7 mouse cellular contexts compared by ENCODE assay signal in the genomic region with DNA sequence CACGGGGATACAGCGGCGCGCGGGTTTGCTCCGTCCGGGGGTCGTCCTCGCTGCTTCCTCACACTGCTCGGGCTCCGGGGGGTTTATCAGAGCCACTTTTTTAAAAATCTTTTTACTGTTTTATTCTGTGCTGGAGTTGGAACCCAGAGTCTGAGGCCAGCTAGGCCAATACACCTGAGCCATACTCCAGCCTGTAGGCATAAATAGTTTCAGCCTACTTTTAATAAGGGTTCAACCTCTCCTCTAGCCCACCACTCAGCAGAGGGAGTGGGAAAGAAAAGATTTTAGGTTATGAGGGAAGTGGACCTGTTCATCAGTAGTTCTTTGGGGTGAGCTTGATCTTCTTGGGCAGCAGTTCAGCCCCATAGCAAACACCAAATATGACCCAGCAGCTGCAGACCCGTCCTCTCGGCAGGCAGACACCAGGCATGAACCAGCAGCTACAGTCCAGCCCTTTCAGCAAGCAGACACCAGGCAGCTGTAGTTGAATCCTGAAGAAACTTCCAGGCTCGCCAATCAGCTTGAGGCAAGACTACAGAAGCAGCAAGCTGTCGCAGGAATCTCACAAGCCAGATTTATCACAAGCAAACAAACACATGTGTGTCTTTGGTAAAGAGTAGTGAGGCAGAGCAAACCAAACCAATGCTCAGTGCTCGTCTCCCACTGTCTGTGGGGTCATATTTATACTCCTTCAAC. TPM values are rescaled to one million over a fixed set of nuclear protein-coding genes. Genes with fewer than 3 reads are reported as not detected.
DNase-seq lines count a peak whose midpoint lies in the region; ATAC-seq and TF ChIP-seq lines count a peak whose summit lies in the region.

Gene Gm10282, minus strand, starts transcription at position 51 of the 696 bp plus-strand sequence.

- TF ChIP-seq POLR2A in brain, embryonic 14.5 days (IDR thresholded peaks at IDR 0.05; ENCODE audit: borderline replicate concordance, extremely low read depth, insufficient read depth, insufficient read length, poor library complexity, severe bottlenecking) = no peak

- 70% methylated on average over 16 of the region's 16 CpGs for WGBS in liver, embryonic 11.5 days
- WGBS in midbrain, embryonic 13.5 days = 84% methylated on average over 16 of the region's 16 CpGs

- H3K4me2 ChIP-seq in liver, embryonic 11.5 days = no peak within 1 kb of the TSS
- no peak within 1 kb of the TSS for H3K4me2 ChIP-seq in midbrain, embryonic 13.5 days (replicated peaks)

- H3K27ac ChIP-seq in liver, embryonic 11.5 days (ENCODE audit: low read depth, low read length) = no peak within 1 kb of the TSS
- H3K27ac ChIP-seq in midbrain, embryonic 13.5 days = no peak within 1 kb of the TSS

- no peaks in the 10 kb centered on the region for H3K9me3 ChIP-seq in liver, embryonic 11.5 days (ENCODE audit: control insufficient read depth, low read length)
- H3K9me3 ChIP-seq in midbrain, embryonic 13.5 days = no peaks in the 10 kb centered on the region

- TF ChIP-seq CTCF in brain, embryonic 14.5 days (IDR thresholded peaks at IDR 0.05; ENCODE audit: borderline replicate concordance, extremely low read depth, insufficient read depth, insufficient read length) = no peak

- H3K4me3 ChIP-seq in liver, embryonic 11.5 days (ENCODE audit: low read depth, low read length) = no peak within 1 kb of the TSS
- no peak within 1 kb of the TSS for H3K4me3 ChIP-seq in midbrain, embryonic 13.5 days (replicated peaks)

- DNase-seq in liver, embryonic 11.5 days (ENCODE audit: low spot score) = no peak
- DNase-seq in liver = no peak
- no peak for DNase-seq in brain, embryonic 14.5 days (ENCODE audit: low read depth)
- no peak for DNase-seq in layer of hippocampus, postnatal 14 days (ENCODE audit: low spot score in 2 of 2)
- DNase-seq in kidney, postnatal 10 days = no peak

- no peaks in the 10 kb centered on the region for H3K27me3 ChIP-seq in liver, embryonic 11.5 days (replicated peaks; ENCODE audit: control insufficient read depth, insufficient read depth, low read length)
- H3K27me3 ChIP-seq in midbrain, embryonic 13.5 days = no peaks in the 10 kb centered on the region

- ATAC-seq in liver, embryonic 11.5 days (replicated peaks; ENCODE audit: low FRiP score) = no peak
- no peak for ATAC-seq in granulocyte monocyte progenitor cell, adult 5-6 weeks (replicated peaks; ENCODE audit: poor library complexity, severe bottlenecking)
- no peak for ATAC-seq in midbrain, embryonic 13.5 days

- H3K4me1 ChIP-seq in liver, embryonic 11.5 days (replicated peaks; ENCODE audit: control insufficient read depth, insufficient read depth, low read length) = no peaks in the 10 kb centered on the region
- H3K4me1 ChIP-seq in midbrain, embryonic 13.5 days (replicated peaks) = no peaks in the 10 kb centered on the region

- H3K9ac ChIP-seq in liver, embryonic 11.5 days (ENCODE audit: low read depth, low read length) = no peak within 1 kb of the TSS
- H3K9ac ChIP-seq in midbrain, embryonic 13.5 days (replicated peaks) = no peak within 1 kb of the TSS

- no peaks in the 10 kb centered on the region for H3K36me3 ChIP-seq in liver, embryonic 11.5 days (ENCODE audit: control insufficient read depth, insufficient read depth, low read length)
- no peaks in the 10 kb centered on the region for H3K36me3 ChIP-seq in midbrain, embryonic 13.5 days

RNA-seq across cellular contexts. Expression of gene Gm10282, which starts in this region (rescaled TPM):
- 20.8 TPM in 2 replicates for polyA plus RNA-seq in liver, embryonic 11.5 days (2014; fragmentation: Nextera tagmentation; extraction: Ambion mirVana)
- polyA plus RNA-seq in brain, embryonic 14.5 days (2012; rRNA removed) = 11.5 and 14.3 TPM in 2 replicates
- total RNA-seq in granulocyte monocyte progenitor cell, adult 5-6 weeks (2014; fragmentation: Nextera tagmentation) = 29.7 and 33.2 TPM in 2 replicates
- 67.4 and 74.9 TPM in 2 replicates for total RNA-seq in granulocyte monocyte progenitor cell, adult 5-6 weeks (2017)
- 19.3 and 19.8 TPM in 2 replicates for polyA plus RNA-seq in midbrain, embryonic 13.5 days (2015; fragmentation: Nextera tagmentation; extraction: Ambion mirVana)
- total RNA-seq in layer of hippocampus, postnatal 14 days (2021) = 10 to 100 TPM in 1 of 2 experiments, 1 to 10 TPM in 1; 9.7 to 10.6 TPM
